Mouse (Mus musculus) bone marrow macrophage, adult 2 months (primary cell): ENCODE data around the gene Phactr1. TPM values are rescaled to one million over a fixed set of nuclear protein-coding genes. Genes with fewer than 3 reads are reported as not detected.

Experiments used
- H3K27ac ChIP-seq: 2 replicates; pipeline ENCODE4 v1.5.1; 2012; ENCODE audit warnings: low read depth, low read length; ENCODE audit not compliant: insufficient read depth
- H3K4me1 ChIP-seq: 2 replicates; pipeline ENCODE4 v1.6.1; 2012; ENCODE audit warnings: low read length; ENCODE audit not compliant: control insufficient read depth, insufficient read depth
- H3K4me3 ChIP-seq: 2 replicates; pipeline ENCODE4 v1.5.1; 2012; ENCODE audit warnings: mild to moderate bottlenecking, low read length, moderate library complexity; ENCODE audit not compliant: insufficient read depth
- CTCF ChIP-seq: IDR thresholded peaks from 2 replicates; pipeline ENCODE4 v1.5.1; 2012; ENCODE audit warnings: low read depth, mild to moderate bottlenecking, low read length, moderate library complexity
- POLR2A ChIP-seq: IDR thresholded peaks from 2 replicates; pipeline ENCODE4 v1.6.1; 2012; ENCODE audit warnings: mild to moderate bottlenecking, low read depth, low read length, borderline replicate concordance
- polyA plus RNA-seq: library from polyadenylated mRNA; stranded (reverse); fragments of >200 nt; gene quantifications from 2 replicates; pipeline ENCODE4 v1.2.4, GENCODE M21; 2012; ENCODE audit not compliant: missing spikeins, insufficient read depth, insufficient read length

The Phactr1 gene
- polyA plus RNA-seq, 1 experiment: 3.4 TPM

GRCm38 (mm10) chr13:42916194-42917033 lies 236.0 kb downstream of the Phactr1 start:
- Histone ChIP-seq H3K4me3 (peak overlapping the region; percentile 43), H3K27ac (no peak overlapping the region), H3K4me1 (no peaks in the 10 kb centered on the region)
- no peak for TF ChIP-seq POLR2A
- no peak for TF ChIP-seq CTCF

DNA sequence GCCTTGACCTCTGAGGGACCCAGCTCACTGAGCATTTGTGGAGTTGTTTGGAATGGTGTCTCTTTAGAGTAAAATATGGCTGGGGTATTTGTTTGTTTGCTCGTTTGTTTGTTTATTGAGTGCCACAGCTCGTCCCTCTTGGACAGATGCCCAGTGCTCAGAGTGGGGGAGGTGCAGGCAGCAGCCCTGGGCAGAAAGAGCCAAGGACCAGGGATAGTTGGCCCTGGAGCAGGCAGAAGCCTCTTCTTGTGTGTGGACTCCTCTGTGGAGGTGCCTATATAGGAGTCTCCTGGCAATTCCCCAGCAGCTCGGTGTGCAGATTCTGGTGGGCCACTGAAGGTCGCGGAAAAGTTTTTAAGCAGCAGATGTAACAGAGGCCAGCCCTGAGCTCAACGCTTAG lies 236.8 kb downstream of the Phactr1 start:
- no peaks in the 10 kb centered on the region for H3K4me1 ChIP-seq
- TF ChIP-seq CTCF (no peak), POLR2A (no peak)
- H3K27ac ChIP-seq: no peak overlapping the region
- H3K4me3 ChIP-seq: no peak overlapping the region

- TF ChIP-seq POLR2A (no peak), CTCF (no peak)
- Histone ChIP-seq H3K4me1 (no peaks in the 10 kb centered on the region), H3K4me3 (no peak overlapping the region), H3K27ac (no peak overlapping the region)
Observed at GRCm38 (mm10) chr13:42920062-42920461, 239.6 kb downstream of the Phactr1 start.

- Histone ChIP-seq H3K4me3 (no peak overlapping the region), H3K4me1 (no peaks in the 10 kb centered on the region), H3K27ac (no peak overlapping the region)
- TF ChIP-seq CTCF (no peak), POLR2A (no peak)
Observed at GRCm38 (mm10) chr13:42921769-42922450, 241.5 kb downstream of the Phactr1 start.

DNA sequence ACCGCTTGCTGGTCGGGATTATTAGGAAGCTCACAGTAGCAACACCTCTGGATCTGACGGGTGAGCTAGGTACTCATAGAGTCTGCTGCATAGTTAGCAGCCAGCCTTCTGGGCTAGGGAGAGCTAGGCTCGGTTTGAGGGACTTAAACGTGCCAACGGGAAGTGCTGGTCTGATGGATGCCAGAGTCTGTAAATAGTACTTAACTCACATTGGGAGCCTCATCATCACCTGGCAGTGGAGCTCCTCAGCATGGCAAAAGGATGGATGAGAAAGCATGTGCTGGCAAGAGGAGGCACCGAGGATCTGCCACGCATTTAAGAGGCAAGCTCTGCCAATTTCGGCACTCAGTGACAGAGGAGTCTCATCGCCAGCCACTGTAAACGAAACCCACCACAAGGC lies 247.4 kb downstream of the Phactr1 start:
- TF ChIP-seq CTCF (no peak), POLR2A (no peak)
- Histone ChIP-seq H3K27ac (no peak overlapping the region), H3K4me3 (no peak overlapping the region), H3K4me1 (no peaks in the 10 kb centered on the region)

DNA sequence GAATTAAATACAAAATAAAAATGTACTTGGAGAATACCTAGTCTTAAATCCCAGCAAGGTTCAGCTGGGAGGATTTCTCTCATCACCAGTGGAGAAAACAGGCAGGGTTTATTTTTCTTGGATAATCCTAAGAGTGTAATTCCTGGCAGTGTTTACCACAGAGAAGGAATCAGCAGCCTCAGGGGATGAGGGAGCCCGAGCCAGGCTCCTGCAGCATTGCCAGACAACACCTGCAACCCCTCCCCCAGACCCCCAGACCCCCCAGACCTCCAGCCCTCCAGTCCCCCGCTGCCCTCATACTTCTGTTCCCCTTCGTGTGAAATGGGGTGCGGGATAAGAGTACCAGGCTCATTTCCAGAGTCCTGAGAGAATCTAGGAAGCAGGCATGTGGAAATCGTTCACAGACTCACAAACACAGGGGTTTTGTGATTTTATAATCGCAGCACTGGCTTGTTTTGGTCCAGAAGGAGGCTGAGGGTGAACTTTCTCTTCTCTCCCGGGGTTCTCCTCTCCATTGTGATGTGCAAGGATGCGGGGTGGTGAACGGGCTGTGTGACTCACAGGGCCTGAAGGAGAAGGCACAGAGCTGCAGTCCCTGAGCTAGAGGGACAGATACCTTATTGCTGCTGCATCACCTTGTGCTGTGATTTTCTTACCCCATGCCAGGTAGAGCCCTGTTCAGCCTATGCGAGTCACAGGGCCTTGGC lies 249.3 kb downstream of the Phactr1 start:
- Histone ChIP-seq H3K27ac (no peak overlapping the region), H3K4me1 (no peaks in the 10 kb centered on the region), H3K4me3 (no peak overlapping the region)
- TF ChIP-seq POLR2A: no peak
- TF ChIP-seq CTCF: no peak

- Histone ChIP-seq H3K27ac (no peak overlapping the region), H3K4me1 (no peaks in the 10 kb centered on the region), H3K4me3 (no peak overlapping the region)
- no peak for TF ChIP-seq CTCF
- TF ChIP-seq POLR2A: no peak
Observed at GRCm38 (mm10) chr13:42932046-42932445, 251.6 kb downstream of the Phactr1 start.

- TF ChIP-seq CTCF: no peak
- no peak for TF ChIP-seq POLR2A
- Histone ChIP-seq H3K4me1 (no peaks in the 10 kb centered on the region), H3K27ac (no peak overlapping the region), H3K4me3 (no peak overlapping the region)
Observed at GRCm38 (mm10) chr13:42934538-42935126, 254.2 kb downstream of the Phactr1 start.

DNA sequence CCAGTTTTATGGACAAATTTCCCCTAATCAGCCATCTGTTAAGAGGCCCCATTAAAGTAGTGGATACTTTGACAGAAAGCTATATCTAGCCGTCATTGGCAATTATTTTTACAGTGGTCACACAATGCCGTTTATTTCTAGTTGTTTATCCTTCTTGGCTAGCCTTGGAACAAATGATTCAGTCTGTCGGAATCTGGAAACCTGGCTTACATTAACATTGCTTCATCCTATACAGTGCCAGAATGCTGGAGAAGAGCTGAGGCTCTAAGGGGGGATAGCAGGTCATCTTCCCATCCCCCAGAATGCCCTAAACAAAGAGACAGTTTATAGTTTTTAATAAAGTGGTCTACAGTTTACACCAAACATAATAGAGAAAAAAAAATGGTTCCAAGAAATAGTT lies 257.4 kb downstream of the Phactr1 start:
- H3K4me3 ChIP-seq: no peak overlapping the region
- no peaks in the 10 kb centered on the region for H3K4me1 ChIP-seq
- no peak overlapping the region for H3K27ac ChIP-seq
- TF ChIP-seq CTCF: no peak
- TF ChIP-seq POLR2A: no peak
